Mouse (Mus musculus) gastrocnemius, postnatal 36 days (tissue): ENCODE data around the gene Grm4. TPM values are rescaled to one million over a fixed set of nuclear protein-coding genes. Genes with fewer than 3 reads are reported as not detected.

Source experiments
- DNase-seq, 2 experiments: peaks; one replicate each; pipeline ENCODE4 v3.0.0; 2022
- intact Hi-C: fragments of 180-260 bp; cut with DNase I; formaldehyde crosslinking; loops from one replicate; pipeline ENCODE4 v1.15.1; 2025
- total RNA-seq, 2 experiments: library from RNA; stranded (reverse); gene quantifications; 2 replicates each; pipeline ENCODE4 v1.2.3; 2021

Gene Grm4
- total RNA-seq, 2 experiments from 2014 or later: 0.05 TPM; not detected in 1

DNA sequence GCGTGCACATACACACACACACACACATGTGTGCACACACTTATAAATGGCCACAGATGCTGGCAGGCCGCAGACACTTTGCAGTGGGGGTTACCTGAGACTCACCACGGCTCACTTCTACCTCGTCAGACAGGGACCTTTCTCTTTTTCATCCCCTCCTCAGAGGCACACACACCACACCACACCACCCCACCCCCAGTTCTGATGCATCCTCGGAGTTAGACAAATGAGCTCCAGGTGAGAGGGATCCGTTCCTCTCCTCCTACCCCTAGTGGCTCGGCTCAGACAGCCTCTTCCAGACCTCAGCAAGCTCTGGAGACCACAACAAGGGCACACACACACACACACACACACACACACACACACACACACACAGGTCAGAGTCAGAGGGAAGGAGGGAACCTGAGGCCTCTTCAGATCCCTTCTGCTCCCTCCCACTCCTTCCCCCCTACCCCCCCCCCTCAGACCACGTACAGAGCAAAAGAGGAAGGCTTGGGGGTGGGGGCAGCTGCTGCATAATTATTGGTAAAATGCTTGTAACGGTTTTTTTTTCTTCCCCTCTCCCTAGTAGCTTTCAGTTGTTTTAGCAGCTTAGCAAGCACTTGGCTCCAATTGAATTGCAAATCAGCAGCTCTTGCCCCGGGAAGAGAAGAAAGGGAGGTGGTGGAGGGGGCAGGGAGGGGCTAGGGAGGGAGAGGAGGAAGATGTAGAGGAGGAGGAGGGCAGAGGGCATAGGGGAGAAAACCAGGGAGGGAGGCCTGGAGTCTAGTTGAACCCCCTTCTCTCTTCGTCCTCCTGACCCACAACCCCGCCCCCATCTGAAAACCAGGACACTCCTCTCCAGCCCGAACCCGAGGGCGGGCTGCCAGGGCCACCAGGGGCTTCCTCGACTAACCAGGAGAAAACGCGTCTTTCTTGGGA lies 19.6 kb downstream of the Grm4 start:
- no peak for DNase-seq
- intact Hi-C loops: no loop called here

DNA sequence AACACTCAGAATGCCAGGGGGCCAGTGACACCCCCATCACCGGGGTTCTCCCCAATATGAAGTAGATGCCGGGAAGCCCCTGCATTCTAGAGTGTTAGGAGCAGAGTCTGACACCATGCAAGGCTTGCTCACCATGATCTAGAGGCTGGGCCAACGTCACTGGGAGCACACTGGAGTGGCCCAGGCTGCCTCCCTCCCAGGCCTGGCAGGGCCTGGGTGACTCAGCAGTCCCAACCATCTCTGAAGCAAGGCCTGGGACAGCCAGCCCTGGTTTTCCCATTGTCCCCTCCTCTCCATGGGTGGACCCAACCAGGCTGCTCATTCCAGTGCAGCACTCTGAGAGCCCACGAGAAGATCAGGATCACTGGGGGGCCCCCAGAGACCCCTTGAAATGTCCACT lies 20.4 kb downstream of the Grm4 start:
- DNase-seq: no peak
- intact Hi-C loops: no loop called here

DNA sequence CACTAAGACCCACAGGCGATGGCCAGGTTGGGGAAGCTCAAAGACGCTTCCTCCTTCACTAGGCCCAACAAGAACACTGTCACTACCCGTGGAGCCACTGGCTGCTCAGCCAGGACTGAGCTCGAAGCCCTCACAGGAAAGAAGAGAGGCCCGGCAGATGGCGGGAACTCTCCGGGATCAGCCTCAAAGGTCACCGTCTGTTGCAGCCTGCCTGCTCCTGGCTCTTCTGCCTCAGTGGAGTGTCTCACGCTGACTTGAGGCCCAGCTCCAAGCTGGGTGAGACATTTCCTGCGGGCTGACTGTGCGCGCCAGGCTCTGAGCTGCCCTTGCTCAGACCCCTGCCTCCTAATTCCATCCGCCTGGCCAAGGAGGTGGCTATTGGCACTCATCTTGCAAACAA lies 22.1 kb downstream of the Grm4 start:
- intact Hi-C loops: no loop called here
- DNase-seq: no peak

DNA sequence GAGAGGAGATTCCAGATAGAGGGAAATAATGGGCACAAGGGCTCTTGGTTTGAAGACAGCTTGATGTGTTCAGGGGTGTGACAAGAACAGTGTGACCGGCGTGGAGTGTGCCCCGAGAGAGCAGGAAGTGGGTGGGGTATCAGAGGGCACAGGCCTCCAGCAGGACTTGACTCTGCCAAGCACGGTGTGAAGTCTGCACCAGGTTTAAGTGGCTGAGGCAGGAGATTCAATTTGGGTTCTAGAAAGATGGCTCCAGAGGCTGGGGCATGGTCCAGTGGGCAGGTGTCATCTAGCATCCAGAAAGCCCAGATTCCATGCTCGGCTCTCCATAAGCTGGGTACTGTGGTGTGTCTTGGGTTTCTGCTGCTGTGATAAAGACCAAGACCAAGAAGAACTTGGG lies 23.4 kb downstream of the Grm4 start:
- intact Hi-C loops: no loop called here

DNA sequence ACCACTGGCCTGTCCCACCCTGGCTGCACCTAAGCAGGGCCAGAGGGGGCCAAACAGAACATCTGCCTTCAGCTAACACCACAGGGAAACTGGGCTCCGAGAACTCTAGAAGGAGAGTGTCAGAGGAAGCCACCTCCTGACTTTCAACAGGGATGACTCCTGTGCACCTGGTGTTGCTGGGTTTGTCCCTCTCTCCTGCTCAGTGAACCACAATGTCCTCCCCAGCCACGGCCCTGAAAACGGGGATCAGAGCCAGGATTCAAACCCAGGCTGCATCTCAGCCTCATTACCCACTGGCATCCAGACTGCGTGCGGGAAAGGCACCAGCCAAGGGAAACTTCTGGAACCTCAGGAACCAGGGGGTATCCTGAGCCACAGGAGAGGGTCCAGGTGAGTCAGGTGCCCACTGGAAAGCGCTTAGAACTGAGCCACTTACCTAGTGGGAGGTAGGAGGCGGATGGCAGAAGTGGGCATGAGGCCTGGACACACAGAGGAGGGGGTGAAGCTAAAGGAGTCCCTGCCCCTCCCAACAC lies 26.1 kb downstream of the Grm4 start:
- intact Hi-C loops: no loop called here
- DNase-seq: no peak

More for the DNA sequence above, 23.4 kb downstream of the Grm4 start:
- DNase-seq: no peak

DNA sequence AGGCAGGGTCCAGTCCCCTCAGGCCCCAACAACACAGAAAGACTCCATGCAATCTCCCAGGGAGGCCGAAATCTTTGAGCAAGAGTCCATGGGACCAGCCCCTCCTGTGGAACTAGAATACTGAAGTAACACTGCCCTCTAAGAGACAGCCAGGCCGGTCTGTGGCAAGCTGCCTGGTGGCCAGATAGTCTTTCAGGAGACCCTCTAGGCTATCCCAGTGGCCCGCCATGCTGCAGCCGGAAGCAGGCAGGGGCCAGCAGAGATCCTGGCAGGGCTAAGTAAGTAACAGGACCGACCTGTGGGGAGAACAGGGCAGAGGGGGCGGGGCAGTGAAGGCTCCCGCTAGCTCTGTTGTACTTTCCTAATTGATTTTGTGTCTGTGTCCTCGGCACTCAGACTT lies 27.2 kb downstream of the Grm4 start:
- DNase-seq: no peak
- intact Hi-C loops: no loop called here

DNA sequence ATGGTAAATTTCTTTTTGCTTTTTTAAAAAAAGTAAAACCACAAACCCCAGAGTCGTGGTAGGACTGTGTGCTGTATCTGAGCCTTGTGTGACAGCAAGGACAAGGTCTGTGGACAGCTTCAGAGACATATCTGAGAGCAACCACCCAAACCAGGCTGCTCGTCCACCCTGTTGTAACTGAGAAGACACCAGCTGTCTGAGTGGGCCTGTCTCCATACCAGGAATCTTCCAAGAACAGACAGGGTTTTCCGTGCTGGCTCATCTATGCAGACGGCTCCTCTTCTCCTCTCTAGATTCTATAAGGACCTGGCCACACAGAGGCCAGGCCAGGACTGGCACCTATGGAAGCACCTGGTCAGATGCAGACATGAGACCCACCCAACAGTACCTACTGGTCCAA lies 27.8 kb downstream of the Grm4 start:
- DNase-seq: no peak
- intact Hi-C loops: no loop called here

DNA sequence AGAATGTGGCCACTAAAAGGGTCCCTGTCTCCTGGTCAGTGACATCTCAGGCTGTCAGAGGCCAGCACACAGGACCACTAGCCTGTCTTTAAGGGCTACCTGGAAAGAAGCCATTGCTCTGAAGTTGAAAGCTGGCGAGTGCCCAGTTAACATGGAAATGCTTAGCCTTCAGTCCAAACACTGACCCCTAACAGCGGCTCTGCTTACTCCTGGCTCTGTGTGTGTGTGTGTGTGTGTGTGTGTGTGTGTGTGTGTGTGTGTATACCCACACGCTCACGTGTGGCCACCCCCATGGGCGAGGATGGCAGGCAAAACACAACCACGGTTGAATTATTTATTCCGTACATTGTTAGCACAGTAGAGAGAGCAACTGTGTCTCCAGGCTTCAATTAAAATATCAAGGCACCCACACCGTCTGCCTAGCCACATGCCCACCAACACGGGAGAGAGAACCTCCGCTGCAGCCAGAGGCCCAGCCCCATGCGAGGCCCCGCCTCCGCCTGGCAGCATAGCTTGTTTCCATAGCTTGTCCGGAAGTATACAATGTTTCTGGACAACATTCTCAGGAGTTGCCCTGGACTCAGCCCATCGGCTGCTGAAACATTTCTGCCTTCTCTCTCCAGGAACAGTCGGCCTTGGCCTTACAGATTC lies 32.9 kb downstream of the Grm4 start:
- intact Hi-C loops: no loop called here
- DNase-seq: no peak

DNA sequence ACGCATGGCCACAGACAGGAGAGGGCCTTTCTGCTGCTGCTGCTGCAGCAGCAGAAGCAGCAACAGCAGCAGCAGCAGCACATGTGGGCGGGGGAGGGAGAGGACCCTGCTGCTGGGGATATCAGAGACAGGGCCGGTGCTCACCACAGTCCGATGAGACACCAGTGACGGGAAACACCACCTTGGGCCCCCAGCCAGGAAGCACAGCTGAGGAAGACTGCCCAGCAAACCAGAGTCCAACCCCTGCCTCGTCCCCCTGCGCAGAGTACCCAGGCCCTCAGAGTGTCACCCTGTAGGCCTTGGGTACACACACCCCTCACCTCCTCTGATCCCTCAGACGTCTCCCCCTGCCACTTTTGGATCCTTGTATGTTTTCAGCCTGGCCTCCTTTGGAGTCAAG lies 35.3 kb downstream of the Grm4 start:
- DNase-seq: no peak
- intact Hi-C loops: no loop called here

DNA sequence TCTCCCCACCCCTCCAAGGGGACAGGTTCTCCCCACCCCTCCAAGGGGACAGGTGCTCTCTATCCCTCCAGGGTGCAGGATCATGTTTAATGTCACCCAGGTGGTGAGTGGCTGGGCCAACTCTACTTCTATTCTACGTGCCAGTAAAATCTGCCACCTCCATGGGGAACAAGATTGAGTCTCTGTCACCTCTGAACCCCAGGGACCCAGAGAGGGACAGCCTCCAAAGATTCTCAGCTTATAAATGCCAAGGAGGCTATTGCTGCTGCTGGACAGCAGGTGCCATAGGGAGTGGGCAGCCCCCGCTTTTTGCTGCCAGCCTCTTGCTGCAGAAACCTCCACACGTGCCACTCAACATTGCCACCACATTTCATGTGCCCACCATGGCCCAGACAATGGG lies 37.6 kb downstream of the Grm4 start:
- no peak for DNase-seq
- intact Hi-C loops: no loop called here

DNA sequence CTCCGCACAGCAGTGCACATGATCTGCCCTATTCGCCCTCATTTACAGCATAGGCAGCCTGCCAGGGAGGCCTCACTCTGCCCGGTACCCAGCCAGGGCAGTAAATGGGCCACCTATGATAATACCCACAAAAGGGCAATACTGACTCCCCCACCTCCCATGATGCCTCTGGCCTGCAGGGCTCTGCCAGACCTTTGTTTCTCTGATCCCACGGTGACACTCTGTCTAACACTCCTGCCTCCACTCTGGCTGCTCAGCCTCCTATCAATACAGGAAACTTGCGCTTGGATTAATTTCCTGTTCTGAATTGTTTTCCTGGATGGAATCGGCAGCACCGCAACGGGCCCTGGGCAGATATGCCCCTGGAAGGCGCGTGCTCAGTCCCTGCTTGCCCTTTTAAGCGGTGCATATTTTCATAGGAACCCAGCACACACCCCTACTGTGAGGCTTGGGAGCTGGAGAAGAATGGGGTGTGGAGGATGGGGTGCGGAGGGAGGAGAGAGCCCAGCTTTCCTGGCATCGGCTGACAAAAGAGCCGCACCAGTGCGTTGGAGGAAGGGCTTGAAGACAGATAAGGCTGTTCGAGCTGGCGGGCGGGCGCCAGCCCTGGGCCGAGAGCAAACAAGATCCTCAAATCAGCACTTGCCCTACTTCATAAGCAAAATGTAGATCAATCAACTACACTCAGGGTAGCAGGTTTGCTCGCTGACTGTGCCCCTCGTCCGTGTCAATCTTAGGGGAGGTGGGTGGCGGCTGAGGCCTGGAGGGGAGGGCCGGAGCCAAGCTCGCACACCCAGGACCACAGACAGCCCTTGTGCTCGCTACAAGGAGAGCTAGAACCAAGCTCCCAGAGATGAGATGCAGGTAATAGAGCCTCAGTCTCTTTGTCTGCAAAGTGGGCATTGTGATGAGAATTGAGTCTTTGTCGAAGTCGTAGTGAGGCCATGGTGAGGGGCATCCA lies 40.8 kb downstream of the Grm4 start:
- no peak for DNase-seq
- intact Hi-C loops: no loop called here

DNA sequence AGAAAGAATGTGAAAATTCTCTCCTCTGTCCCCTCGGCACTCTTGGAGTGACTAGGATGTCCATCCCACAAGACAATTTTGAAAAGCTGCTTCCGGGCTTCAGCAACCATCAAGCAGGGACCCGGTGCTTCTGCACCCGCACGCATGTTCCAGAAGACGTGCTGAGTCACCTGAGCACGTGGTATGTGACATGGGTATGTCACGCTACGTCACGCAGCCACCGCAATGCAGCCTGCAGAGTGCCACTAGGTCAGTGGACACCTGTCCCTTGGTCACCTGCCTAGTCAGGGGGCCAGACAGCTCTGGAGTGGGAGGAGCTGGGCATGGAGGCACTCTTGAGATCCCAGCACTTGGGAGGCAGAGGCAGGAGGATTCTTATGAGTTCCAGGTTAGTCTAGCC lies 45.6 kb downstream of the Grm4 start:
- no peak for DNase-seq
- intact Hi-C loops: no loop called here

DNA sequence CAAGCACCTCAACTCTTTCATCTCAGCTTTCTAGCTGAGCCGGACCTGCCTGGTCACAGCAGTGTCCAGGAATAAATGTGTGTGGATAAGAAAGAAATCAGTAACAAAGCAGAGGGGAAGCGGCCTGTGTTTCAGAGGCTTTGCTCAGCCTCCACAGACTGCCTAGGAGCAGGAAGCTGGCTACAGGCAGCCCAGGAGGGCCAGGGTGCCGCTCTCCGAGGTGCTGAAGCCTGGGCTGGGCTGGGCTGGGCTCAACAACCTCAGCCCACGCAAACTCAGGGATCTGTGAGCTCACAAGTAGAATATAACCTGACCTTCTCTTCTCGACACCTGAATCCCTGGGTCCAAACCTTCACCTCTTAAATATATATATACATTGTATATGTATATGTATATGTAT lies 54.6 kb downstream of the Grm4 start:
- DNase-seq: peak in 1 of 2 experiments; percentile 37
- intact Hi-C loops: no loop called here

DNA sequence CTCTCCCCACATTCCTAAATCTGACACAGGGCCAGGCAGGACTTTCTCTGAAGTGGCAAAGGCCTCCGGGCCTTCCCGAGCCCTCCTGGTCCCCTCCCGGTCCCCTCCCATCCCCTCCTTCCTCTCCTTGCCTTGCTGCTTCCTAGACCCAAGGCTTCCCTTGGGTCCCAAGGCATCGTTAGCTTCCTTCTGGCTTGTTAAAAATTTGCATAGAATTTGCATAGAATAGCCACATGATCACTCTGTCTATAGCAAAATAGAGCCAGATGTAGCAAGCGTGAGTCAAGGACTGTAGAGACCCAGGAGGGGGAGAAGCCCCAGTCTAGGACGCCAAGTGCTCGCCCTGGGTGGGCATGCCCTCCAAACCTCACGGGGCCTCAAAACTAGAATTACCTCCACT lies 55.3 kb downstream of the Grm4 start:
- no peak for DNase-seq
- intact Hi-C loops: no loop called here

DNA sequence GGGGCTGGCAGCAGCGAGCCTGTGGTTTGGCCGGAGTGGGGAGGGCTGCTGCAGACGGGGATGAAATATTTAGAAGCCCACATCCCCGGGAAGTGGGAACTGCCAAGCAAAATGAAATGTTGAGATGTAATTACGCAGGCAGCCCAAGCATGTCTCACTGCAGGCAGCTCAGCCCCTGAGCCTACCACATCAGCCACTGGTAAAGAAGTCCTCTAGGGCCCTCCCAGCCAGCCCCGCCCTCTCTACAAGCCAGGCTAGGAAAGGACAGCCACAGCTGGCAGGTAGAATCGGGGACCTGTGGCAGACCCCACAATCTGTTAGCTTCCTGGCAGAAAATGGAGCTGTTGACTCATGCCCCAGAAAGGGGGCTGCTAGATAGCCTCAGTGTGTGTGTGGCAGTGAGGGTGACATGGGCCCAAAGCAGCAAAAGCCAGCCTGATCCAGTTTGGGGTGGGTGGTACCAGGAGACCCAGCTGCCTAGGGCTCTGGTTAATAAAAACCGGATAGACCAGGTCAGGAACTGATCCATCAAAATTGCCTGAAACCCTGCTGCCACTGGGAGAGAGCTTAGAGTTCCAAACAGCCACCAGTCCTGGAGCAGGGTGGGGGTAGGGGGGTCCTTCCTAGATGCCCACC lies 56.8 kb downstream of the Grm4 start:
- intact Hi-C loops: no loop called here
- no peak for DNase-seq

DNA sequence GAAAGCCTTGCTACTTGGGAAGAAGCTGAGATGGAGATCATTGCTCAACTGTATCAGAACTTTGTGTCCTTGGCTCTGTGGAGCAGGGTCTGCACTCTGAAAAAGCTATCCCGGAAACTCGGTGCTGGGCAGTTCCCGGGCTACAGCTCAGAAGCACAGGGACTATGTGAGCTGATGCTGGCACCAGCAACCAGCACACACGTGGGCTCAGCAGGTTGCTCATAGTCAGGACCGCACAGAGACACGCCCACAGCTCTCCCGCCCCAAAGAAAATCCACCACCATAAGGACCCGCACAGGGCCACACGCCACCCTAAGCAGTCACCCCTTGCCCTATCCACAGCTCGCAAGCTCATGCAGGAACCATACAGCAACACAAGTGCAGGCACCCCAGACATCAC lies 61.2 kb downstream of the Grm4 start:
- DNase-seq: no peak
- intact Hi-C loops: no loop called here

DNA sequence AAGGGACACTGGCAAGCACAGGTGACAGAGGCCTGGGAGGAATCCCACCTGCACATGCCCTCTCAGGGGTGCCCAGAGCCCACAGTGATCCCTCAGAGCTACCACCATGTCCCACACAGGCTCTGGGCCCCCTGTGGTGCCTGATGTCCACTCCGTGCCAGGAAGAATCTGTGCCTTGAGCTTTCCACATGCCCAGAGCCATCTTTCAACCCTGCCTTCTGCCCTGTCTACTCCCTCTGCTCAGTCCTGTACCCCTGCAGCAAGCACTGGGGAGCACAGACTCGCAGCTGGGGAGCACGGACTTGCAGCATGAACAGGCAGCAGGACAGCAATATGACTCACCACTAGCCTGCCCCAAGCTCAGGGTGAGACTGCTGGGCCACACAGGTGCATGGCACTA lies 62.0 kb downstream of the Grm4 start:
- DNase-seq: no peak
- intact Hi-C loops: no loop called here

DNA sequence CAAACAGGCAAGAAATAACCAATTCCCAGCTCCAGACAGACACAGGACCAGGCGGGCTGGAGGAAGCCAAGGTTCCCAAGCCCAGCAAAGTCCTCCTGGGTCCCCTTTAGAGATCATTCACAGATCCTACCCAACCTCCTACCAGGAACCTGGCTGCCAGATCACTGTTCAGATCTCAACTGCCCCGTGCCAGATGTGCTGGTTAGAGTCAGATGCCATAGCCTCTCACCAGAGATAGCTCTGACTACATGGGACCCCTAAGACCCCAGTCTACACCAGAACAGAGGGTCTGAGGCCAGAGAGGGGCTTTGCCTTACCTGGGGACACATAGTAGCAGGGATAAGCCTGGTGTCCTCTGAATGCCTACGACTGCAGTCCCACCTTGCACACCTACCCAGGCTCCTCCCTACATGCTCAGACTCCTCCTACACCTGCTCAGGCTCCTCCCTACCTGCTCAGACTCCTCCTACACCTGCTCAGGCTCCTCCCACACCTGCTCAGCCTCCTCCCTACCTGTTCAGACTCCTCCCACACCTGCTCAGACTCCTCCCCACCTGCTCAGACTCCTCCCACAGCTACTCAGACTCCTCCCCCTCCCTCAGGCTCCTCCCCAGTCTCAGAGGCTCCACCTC lies 63.2 kb downstream of the Grm4 start:
- intact Hi-C loops: no loop called here
- DNase-seq: no peak

DNA sequence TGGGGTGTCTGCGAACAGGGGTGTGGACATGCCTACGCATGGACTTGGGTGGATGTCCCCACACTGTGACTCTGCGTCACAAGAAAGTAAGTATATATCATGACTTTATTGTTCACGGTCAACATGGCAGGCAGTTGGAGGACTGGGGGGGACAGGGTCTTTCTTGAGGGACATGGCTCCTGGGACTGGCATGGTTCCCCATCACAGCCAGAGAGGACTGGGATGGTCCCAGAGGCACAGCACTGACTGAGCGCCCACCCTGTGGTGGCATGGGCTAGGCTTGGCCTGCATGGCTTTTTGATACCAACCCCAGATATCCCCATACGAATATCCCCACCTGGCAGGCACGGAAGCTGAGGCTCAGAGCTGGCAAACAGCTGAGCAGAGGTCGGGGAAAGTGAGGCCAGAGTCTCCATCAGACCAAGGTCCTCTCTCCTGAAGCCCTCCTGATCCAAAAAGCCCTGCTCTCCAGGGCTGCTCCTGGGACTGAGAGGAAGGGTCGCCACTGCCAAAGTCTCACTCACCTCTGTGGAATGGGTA lies 64.1 kb downstream of the Grm4 start:
- intact Hi-C loops: no loop called here
- no peak for DNase-seq

DNA sequence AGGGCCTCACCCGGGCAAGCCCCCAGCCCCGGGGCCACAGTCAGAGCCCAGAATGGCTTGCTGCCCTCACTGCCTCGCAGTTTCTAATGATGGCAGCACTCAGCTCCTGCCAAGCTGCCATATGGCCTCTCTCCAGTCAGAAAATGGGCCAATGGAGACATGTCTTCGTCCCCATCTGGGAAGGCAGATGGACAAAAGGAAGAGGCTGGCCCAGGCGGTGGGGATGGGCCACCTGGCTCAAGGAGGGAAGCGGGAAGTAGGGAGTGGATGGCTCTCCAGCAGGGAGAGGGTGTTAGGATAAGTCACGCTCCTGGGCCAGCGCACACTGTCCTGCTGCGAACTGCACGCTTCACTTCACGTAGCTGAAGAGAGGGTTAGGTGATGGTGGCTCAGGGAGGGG lies 64.8 kb downstream of the Grm4 start:
- no peak for DNase-seq
- intact Hi-C loops: no loop called here
